Mouse (Mus musculus) lung, postnatal 0 days (tissue): ENCODE measurements around the gene Birc5.

Source experiments
- CTCF ChIP-seq: IDR thresholded peaks from 2 replicates; pipeline ENCODE4 v1.5.1; 2016; ENCODE audit warnings: antibody characterized with exemption, mild to moderate bottlenecking
- EP300 ChIP-seq: IDR thresholded peaks from 2 replicates; pipeline ENCODE4 v1.6.1; 2016; ENCODE audit warnings: antibody characterized with exemption, mild to moderate bottlenecking, control low read depth

GRCm38 (mm10) chr11:117845651-117846050, 3.4 kb upstream of the Birc5 start:
- no peak for TF ChIP-seq CTCF
- no peak for TF ChIP-seq EP300
